Mouse (Mus musculus) left cerebral cortex, postnatal 25 days (tissue): ENCODE data around the gene Zkscan4. TPM values are rescaled to one million over a fixed set of nuclear protein-coding genes. Genes with fewer than 3 reads are reported as not detected.
"Not testable (repeated sequence)": the region's sequence is repeated elsewhere in the genome, so short reads cannot be mapped to it uniquely, and the experiment has no call there.

Experiments
- DNase-seq, 2 experiments: peaks; one replicate each; pipeline ENCODE4 v3.0.0; 2022; ENCODE audit warnings: low spot score in 2 of 2, mixed read lengths in 1 of 2
- intact Hi-C: fragments of 180-260 bp; cut with DNase I; formaldehyde crosslinking; loops from one replicate; pipeline ENCODE4 v1.15.1; 2025
- microRNA-seq, 2 experiments: library from miRNA; unstranded; fragments of <30 nt; microRNA quantifications; one replicate each; pipeline ENCODE4 v1.2.0; 2022
- total RNA-seq, 2 experiments: library from RNA; stranded (reverse); gene quantifications; 2 replicates each; pipeline ENCODE4 v1.2.3; 2021

Gene Zkscan4
- total RNA-seq, 2 experiments from 2014 or later: 5.6 to 6.7 TPM

GRCm38 (mm10) chr13:21501182-21501581 lies 22.5 kb downstream of the Zkscan4 start, which contains the start of gene Gm11273:
Gene Gm11273, minus strand, starts transcription at chr13:21501418.
- intact Hi-C loops, DNase-seq: not testable (repeated sequence)

- no peak for DNase-seq
- intact Hi-C loops: no loop called here
These were observed 23.6 kb downstream of the Zkscan4 start for GRCm38 (mm10) chr13:21502296-21502695.

- intact Hi-C loops: loop anchor here (2.0 kb wide), 2 partner anchors 25 to 27 kb away; partner anchors contain the start of genes Gm10065, Zkscan4 and Zkscan8
- peak; percentile 67 to 86 for DNase-seq
These were observed 27.5 kb downstream of the Zkscan4 start for GRCm38 (mm10) chr13:21506221-21506649.

- intact Hi-C loops: loop anchor here (1.0 to 5.0 kb wide), 4 partner anchors 23 to 167 kb away; partner anchors contain the start of genes Gm10065, Zkscan3, Zkscan4 and Zscan12
- no peak for DNase-seq
These were observed 51.4 kb downstream of the Zkscan4 start for GRCm38 (mm10) chr13:21530136-21530535.

- intact Hi-C loops: loop anchor here (1.0 to 5.0 kb wide), 4 partner anchors 24 to 168 kb away; partner anchors contain the start of genes Gm10065, Zkscan3, Zkscan4 and Zscan12
- peak; percentile 85 to 89 for DNase-seq
These were observed 52.1 kb downstream of the Zkscan4 start, which contains the start of gene Zkscan8 for GRCm38 (mm10) chr13:21530781-21531201. Gene Zkscan8, minus strand, starts transcription at chr13:21531120.

Small RNA genes lying within 50 kb of the gene (microRNA-seq; reads per million reads assigned to microRNA genes)
- 0 reads per million in 2 experiments for gene Mir1896

Other genes with a start within 250 kb of the Zkscan4 start
- gene Gpx5, start 186.2 kb upstream of the Zkscan4 start, total RNA-seq: not detected
- not detected for gene Gpx6, start 166.8 kb upstream of the Zkscan4 start, total RNA-seq
- gene Olfr1367, start 132.0 kb upstream of the Zkscan4 start, total RNA-seq: not detected
- 1 to 10 TPM; 7.5 to 7.9 TPM for gene Zscan12, start 116.1 kb upstream of the Zkscan4 start, total RNA-seq
- gene Zkscan3, start 76.2 kb upstream of the Zkscan4 start, total RNA-seq: 10 to 100 TPM; 37.2 to 44.5 TPM
- gene Pgbd1, start 37.8 kb upstream of the Zkscan4 start, total RNA-seq: 1 to 10 TPM; 1.5 to 1.7 TPM
- gene Zscan26, start 25.2 kb upstream of the Zkscan4 start, total RNA-seq: 10 to 100 TPM; 48.3 to 51.3 TPM
- gene Nkapl, start 10.4 kb upstream of the Zkscan4 start, total RNA-seq: 1 to 10 TPM in 1 of 2 experiments, under 1 TPM in 1; 0.96 to 1.1 TPM
- not detected for gene Gm10065, start 534 bp downstream of the Zkscan4 start, total RNA-seq
- 10 to 100 TPM; 21.6 to 23.1 TPM for gene AK157302, start 16.3 kb downstream of the Zkscan4 start, total RNA-seq
- 10 to 100 TPM; 50.0 to 59.4 TPM for gene Gm11273, start 22.5 kb downstream of the Zkscan4 start, total RNA-seq
- gene Zkscan8, start 52.2 kb downstream of the Zkscan4 start, total RNA-seq: 10 to 100 TPM; 17.2 to 19.5 TPM
- not detected for gene Olfr1366, start 63.9 kb downstream of the Zkscan4 start, total RNA-seq
- not detected for gene Olfr1535, start 81.0 kb downstream of the Zkscan4 start, total RNA-seq
- gene Olfr1364, start 102.9 kb downstream of the Zkscan4 start, total RNA-seq: not detected
- not detected for gene Olfr1362, start 135.1 kb downstream of the Zkscan4 start, total RNA-seq
- gene Olfr11, start 163.6 kb downstream of the Zkscan4 start, total RNA-seq: not detected
- not detected for gene Olfr1361, start 184.5 kb downstream of the Zkscan4 start, total RNA-seq
- gene Olfr1360, start 198.5 kb downstream of the Zkscan4 start, total RNA-seq: not detected
- gene Olfr1359, start 219.2 kb downstream of the Zkscan4 start, total RNA-seq: not detected
- 10 to 100 TPM; 31.3 to 46.4 TPM for gene Hist1h2bl, start 237.2 kb downstream of the Zkscan4 start, total RNA-seq
- 10 to 100 TPM; 19.5 to 32.4 TPM for gene Hist1h2ai, start 237.5 kb downstream of the Zkscan4 start, total RNA-seq
- 10 to 100 TPM; 58.0 to 64.8 TPM for gene Hist1h3h, start 238.8 kb downstream of the Zkscan4 start, total RNA-seq
- gene Hist1h2bm, start 243.1 kb downstream of the Zkscan4 start, total RNA-seq: 1 to 10 TPM; 3.8 to 4.5 TPM